Mouse (Mus musculus) lung, adult 10 weeks (tissue): ENCODE measurements around the gene Cenpo. TPM values are rescaled to one million over a fixed set of nuclear protein-coding genes. Genes with fewer than 3 reads are reported as not detected.

Source experiments
- polyA plus RNA-seq: library from polyadenylated mRNA; stranded (reverse); fragments of 350-450 nt; fragmentation: Illumina TruSeq; extraction: RNeasy Lipid Tissue Mini Kit (QIAGEN cat#74804); gene quantifications from one replicate; pipeline ENCODE4 v1.2.3, GENCODE M21; 2014; ENCODE audit warnings: low read depth, low replicate concordance; ENCODE audit not compliant: insufficient read depth

The Cenpo gene
- 4.4 TPM for polyA plus RNA-seq

GRCm38 (mm10) chr12:4233572-4234508 lies at the start of gene Cenpo, which contains the start of gene Ptrhd1:
Gene Cenpo, minus strand, starts transcription at chr12:4234294.
Gene Ptrhd1, plus strand, starts transcription at chr12:4234027.

Other genes starting within 250 kb of the Cenpo start
- 1.7 TPM for gene Efr3b, start 195.4 kb downstream of the Cenpo start, polyA plus RNA-seq
- gene Dnajc27, start 151.7 kb downstream of the Cenpo start, polyA plus RNA-seq: 3.3 TPM
- gene Adcy3, start 101.2 kb downstream of the Cenpo start, polyA plus RNA-seq: 7.8 TPM
- gene Ptrhd1, start 267 bp downstream of the Cenpo start, polyA plus RNA-seq: 2.7 TPM
- gene Ncoa1, start 242.9 kb upstream of the Cenpo start, polyA plus RNA-seq: 7.8 TPM